Mouse (Mus musculus) cerebellum, adult 18-20 months (tissue): Measurements from ENCODE around the gene Odf3b.
A peak's percentile ranks its signal among the peaks of the same experiment; 100 is the strongest.

Experiments used
- DNase-seq, 2 experiments: peaks; one replicate each; pipeline ENCODE4 v3.0.0; 2021

The Odf3b gene

DNA sequence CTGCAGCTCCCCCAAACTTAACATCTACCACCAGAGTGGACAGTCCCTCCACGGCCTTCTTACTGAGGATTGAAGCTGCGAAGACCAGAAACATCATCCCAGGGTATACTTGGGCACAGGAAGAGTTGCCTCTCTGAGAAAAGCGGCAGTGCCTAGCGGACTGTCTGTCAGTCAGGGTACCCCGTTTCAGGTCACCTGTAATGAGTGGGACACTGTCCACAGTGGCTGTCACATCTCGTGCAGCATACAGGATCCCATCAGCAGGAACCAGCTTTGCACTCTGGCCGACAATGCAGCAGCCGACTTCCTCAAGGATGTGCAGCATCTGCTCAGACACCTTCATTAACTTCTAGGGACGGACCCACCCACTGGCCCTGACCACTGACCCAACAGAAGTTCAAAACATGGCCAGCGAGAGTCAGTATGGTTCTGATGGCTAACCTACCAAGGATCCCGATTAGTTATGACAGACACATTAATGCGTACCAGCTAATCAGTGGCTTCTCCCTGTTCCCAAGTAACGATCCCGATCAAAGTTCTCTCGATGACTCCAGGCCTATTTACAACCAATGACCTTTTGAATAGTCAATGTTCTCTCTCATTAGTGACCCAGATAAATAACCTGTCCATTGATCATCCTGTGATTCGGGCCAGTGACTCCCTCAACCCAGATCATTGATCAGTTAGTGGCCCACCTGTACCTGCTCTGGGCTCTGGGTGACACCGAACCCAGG lies 4.1 kb downstream of the Odf3b start:
- peak in 1 of 2 experiments; percentile 22 for DNase-seq

DNA sequence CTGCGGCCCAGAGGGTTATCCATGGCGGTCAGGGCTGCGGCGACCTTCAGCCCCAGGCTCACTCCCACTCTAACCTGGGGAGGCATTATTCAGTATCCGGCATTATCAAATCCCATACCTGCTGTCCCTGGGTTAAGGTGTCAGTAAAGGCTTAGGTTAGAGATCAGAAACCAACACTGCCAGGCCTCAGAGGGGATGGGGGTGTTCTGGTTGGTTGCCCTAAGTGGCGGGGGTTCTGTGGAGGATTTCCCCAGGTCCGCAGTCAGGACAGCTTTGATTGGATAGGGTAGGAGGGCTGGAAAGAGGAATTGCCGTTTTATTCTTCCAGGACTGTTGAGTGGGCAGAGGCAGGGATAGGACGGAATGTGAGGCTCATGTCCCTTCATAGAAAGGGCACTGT lies 4.7 kb downstream of the Odf3b start:
- DNase-seq: no peak

DNA sequence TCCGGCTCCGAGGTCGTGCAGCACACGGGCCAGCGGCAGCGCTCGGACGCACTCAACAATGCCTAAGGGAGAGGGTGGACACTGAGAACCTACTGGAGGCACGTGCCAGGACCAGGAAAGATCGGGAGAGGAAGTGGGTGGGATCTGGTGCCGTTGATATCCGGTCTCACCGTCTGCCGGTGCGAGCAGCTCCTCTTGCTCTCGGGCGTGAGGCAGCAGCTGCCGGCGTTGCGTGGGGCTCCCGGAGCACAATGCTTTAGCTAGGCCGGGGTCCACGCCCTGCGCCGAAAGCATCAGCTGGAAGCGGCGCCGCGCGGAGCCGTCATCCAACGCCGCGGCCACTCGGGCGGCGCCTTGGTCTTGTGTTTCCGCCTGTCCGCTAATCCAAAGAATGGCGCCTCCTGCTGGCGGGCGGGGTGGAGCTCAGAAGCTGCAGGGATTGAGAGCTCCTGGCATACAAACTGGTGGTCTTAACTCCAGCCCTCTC lies 5.3 kb downstream of the Odf3b start, which contains the start of gene Sco2:
TSS of gene Sco2 (minus strand) at position 85 of the 487 bp plus-strand sequence.
- DNase-seq: peak; percentile 93 to 97

DNA sequence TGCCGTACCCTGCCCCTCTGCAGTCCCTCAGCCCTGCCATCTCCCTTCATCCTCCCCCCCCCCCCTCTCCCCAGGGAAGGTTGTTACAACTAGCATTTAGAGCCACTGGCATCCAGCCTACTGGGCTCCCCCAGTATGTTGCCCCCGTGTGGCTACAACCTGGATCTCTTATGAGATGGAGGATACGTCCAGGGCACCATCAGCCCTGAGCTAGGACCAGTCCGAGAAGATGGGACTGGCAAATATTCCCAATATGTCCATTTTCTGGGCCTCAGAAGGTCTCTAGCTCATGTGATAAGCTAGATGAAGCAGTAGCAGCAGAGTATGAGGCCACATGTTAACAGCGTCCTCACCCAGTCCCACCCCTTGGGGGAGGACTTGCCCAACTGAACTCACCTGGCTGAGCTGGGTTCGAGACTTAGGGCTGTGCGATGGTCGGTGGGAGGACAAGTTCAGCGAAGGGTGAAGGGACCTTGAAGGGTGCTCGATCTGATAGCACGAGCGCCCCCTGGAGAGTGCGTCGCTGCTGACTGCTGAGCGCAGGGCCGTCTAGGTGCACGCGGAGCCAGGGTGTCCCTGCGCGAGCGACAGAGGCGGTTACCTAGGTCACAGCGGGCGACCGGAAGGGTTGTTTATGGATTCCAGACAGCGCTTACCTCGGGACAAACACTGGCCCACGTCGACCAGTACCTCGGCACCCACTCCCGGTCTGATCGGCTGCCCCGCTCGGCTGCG lies 5.9 kb downstream of the Odf3b start:
- DNase-seq: peak; percentile 81 to 87

DNA sequence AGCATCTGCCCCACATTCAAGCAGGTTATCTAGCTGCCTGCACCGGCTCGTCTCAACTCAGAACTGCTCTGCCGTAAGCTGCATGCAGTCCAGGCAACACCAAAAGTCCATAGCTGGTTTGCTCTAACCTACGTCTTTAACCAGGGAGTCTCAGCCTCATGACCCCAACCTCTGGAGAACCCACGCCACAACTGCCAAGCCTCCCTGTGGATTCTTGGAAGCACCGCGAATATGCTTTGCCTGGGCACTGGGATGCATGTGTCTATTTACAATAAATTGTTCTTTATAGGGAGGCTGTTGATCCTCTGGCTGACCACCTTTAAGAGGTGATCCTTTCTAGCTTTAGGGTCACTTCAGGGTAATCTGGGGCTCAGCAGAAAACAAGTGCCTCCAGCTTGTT lies 6.5 kb downstream of the Odf3b start:
- peak in 1 of 2 experiments; percentile 24 for DNase-seq

DNA sequence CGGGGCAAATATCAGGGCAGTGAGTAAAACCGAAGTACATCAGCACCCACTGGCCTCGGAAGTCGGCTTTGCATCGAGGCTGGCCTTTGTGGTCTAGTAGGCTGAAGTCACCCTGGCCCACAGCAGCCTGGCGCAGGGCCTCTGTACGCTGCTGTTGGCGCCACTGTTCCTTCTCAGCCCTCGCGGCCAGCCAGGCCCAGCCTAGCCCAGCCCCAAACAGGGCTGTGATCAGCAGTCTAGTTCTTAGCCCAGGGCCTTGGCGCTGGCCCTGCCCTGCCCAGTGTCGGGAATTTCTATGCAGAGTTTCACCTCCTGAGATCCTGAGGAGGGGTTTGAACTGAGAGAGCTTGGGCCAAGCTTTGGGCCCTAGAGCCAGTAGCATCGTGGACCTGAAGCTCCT lies 7.0 kb downstream of the Odf3b start:
- peak in 1 of 2 experiments; percentile 23 for DNase-seq

DNA sequence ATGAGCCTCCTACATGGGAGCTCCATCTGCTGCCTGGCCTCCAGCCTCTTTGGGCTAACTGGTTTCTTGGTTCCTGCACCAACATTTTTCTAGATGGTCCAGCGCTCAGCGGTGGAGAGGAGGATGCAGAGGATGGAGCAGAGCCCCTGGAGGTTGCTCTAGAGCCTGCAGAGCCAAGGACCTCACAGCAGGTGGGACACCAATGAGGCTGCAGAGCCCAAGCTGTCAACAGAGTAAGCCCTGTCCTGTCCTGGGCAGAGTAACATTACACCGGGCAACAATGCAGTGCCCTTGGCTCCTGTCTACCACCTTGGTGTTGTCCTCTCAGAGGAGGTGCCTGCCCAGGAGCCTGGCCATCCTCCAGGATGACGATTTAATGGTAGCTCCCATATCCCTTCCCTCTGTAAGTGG lies 13.9 kb downstream of the Odf3b start:
- DNase-seq: peak; percentile 90 to 92

DNA sequence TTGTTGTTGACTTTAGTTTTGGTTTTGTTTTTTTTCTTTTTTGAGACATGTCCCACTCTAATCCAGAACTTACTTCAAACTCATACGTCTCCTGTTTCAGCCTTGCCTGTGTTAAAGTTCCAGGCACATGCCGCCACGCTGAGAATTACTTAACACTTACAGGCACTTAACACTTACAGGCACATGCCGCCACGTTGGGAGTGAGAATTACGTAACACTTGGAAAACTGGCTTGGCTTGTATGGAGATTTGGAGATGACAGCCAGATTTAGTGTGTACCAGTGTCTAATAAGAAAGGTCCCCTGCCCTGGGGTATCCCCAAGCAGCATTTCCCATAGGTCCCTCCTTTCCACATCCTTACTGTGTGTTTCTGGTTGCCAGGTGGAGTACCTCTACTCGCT lies 16.0 kb downstream of the Odf3b start:
- DNase-seq: no peak

DNA sequence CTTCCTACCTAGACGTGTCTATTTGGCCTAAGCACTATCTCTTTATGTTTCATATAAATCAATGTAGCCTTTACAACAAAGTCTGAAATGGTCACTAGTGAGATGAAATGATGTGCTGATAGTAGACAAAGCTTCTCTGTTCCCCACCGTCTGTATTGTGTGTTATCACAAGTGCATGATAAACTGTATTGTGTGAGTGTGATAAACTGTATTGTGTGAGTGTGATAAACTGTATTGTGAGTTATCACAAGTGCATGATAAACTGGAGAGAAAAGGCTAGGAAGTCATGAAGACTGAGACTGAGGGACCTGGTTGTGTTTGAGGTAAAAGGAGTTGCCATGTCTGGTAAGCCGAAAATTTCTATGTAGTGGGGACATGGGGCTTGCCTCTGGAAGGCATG lies 20.3 kb downstream of the Odf3b start:
- no peak for DNase-seq

DNA sequence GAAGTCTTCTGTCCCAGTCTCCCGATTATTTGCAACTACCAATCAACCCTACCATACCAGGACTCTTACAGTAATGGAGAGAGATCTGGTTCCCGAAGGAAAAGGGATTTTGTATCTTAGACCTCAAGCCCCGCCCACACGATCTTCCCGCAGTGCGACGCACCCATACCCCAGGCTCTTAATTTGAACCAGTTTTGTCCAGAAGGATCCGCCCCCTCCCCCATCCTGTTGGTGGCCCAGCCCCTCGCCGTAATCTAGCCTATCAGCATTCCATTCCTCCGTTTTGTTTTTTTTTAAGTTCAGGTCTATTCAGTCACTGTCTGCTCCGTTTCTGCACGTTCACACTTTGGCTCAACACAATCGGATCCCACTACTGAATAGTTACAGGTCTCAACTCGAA lies 22.7 kb downstream of the Odf3b start:
- DNase-seq: peak in 1 of 2 experiments; percentile 30

DNA sequence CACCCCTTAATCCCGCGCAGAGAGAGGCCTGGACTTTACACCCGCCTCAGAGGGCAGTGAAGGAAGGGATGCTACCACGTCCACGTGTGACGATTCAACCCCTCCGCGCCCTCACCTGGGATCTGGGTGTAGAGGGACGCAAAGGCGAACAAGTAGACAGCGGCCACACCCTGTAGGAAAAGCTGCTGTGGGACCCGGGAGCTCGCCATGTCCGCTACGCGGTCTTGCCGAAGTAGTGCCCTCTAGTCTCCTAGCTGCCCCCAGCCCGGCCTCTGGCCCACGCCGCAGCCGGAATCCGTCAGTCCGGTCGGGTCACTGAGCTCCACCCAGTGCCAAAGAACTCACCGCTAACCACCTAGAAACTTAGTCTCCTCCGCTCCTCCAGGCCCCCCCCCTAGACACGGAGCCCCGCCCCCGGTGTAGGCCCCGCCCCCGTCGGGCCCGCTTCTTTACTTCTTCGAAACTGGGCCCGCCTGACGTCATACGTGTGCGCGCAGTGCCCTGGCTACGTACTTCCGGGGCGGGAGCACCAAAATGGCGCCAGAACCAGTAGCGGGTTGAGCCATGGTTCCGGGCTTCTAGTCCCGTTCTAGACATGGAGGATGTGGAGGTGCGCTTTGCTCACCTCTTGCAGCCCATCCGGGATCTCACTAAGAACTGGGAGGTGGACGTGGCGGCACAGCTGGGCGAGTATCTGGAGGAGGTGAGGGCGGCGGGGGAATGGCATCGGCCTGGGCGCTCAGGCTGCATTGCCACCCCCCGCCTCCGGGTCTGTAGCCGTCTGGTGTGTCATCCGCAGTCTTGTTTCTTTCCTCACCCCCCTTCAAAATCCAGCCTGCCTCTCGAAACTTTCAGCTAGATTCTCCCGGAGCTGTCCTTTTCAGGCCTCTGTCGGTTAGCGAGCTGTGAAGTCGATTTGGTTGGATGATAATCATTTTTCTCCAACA lies 23.6 kb downstream of the Odf3b start, which contains the start of the genes Lmf2 and Ncaph2:
TSS of gene Lmf2 (minus strand) at position 419 of the 947 bp plus-strand sequence.
TSS of gene Ncaph2 (plus strand) at position 479 of the 947 bp plus-strand sequence.
- peak; percentile 94 to 96 for DNase-seq

DNA sequence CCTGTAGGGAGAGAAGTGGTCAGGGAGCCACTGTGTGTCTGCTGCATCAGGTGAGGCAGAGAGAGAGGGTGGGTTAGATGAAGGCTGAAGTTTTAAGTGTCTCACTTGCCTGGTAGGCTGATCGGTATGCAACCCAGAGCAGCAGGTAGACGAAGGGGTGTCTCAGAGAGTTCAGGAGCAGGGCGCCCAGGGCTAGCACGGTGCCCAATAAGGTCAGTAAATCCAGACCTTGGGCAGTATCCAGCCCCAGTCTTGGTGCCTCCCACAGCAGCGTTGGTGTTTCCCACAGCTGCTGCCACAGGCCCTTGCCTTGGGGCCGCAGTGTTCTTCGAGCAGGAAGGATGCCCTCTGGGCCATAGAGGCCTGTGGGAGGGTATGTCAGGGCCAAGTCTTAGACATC lies 24.6 kb downstream of the Odf3b start:
- no peak for DNase-seq

DNA sequence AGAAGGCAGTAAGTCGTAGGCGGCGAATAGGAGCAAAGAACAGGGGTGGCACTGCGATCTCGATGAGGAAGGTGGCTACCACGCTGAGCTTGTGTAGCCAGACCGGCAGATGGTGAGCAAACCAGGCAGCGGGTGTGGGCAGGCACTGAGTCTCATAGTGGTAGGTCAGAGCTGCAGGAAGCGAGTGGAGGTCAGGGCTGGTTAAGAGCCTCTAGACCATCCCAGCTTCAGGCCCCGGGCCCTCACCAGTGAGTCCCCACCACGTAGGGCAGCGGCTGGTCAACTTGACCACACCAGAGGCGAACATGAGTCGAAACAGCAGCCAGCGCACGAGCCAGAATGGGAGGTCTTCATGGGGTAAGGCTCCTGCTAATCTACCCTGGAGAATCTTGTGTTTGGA lies 25.2 kb downstream of the Odf3b start:
- DNase-seq: no peak

DNA sequence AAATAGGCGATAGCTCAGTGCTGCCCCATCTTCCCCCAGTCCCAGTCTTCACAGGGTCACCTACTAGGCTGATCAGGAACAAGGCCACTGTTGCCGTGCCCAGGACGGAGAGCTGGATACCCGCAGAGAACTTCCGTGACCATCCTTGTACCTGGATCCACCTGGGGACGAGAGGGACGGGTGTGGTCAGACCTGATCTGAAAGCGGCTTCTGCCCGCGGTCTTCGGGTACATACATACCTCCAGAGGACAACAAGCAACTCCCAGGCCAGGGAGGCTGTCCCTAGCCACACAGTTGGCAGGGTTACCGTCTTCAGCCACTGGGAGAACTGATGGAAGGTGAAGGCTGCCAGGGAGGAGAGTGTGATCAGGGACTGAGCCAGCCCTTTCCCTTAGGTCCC lies 26.3 kb downstream of the Odf3b start:
- DNase-seq: no peak

DNA sequence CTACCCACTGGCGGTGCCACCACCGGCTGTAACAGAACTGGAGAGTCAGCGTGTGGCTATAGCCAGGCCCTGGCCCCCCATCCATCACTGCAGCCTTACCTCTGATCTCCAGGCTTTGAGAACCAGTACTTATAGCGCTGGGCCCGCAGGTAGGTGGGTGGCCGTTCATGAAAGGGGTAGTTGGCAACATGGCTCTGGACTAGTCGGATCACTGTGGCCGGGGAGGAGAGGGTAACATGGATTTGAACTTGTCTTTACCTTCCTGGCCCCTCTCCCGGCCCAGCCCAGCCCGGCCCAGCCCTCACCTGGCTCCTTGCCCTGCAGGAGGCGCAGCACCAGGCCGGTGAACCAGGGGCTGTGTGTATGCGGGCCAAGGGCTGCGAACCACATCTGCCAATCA lies 27.0 kb downstream of the Odf3b start:
- no peak for DNase-seq

DNA sequence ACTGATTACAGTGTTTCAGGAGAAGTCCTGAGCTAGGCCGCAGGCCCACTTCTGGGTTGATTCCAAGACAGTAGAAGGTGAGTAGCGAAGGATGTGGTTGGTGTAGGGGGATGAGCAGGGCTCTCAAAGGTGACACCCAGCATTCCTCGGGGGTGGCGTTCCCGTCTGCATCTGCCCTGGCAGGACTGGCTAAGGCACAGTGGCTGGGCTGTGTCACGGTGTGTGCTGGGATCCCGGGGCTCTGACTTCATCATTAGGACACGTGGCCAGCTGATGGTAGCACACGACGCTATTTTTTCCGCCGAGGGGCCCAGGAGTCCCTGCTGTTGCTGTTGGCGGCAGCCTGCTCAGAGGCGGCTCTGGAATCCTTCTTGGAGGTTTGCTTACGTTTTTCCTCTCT lies 27.8 kb downstream of the Odf3b start:
- no peak for DNase-seq

DNA sequence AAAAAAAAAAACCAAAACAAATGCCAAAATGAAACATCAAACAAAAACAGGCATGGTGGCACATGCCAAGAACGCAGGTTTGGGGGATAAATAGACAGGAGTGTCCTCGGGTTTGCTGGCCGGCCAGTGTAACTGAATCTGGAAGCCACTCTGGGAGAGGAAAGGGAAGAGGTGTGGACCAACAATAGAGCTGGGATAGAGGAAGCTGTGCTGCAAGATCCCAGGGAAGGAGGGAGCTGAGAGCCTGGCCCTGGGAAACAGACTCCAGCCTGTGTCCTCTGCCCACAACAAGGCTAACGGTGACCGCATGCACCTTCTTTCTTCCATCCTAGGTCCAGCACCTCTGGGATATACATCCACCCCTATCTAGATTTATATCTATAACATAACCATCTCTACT lies 28.6 kb downstream of the Odf3b start:
- no peak for DNase-seq

DNA sequence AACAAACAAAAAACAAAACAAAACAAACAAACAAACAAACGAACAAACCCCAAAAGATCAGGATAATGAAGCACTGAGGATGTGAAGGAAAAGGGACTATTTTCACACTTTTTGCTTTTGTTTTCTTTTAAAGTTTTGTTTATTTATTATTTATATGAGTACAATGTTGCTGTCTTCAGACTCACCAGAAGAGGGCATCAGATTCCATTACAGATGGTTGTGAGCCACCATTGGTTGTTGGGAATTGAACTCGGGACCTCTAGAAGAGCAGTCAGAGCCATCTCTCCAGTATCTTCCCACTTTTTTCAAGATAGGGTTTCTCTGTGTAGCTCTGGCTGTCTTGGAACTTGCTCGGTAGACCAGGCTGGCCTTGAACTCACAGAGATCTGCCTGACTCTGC lies 35.8 kb downstream of the Odf3b start:
- no peak for DNase-seq

DNA sequence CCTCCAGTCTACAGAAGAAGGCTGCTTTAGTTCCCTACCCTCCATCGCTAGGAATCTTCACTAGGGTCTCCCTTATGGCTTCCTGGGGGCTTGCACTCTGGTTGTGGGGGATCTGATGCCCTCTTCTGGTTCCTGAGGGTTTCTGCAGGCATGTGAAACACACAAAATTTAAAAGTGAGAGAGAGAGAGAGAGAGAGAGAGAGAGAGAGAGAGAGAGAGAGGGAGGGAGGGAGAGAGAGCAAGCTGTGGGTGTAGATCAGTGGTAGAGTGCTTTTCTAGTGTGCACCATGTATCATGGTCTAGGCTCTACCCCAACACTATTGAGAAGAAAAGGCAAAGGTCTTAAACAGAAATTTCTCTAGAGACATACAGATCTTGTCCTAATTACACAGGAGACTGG lies 37.4 kb downstream of the Odf3b start:
- no peak for DNase-seq

DNA sequence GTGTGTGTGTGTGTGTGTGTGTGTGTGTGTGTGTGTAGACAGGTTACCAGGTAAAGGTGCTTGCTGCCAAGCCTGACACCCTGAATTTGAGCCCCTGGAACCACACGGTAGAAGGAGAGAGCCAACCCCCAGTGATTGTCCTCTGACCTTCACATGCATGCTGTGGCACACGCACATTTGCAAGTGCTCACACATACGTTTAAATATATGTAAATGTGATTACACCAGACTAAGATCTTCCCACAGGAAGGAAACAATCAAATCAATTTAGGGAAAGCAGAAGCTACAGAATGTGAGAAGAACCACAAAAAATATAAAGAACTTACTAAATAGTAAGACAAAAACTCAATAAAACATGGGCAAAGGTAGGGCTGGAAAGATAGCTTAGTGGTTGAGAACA lies 38.9 kb downstream of the Odf3b start:
- no peak for DNase-seq

DNA sequence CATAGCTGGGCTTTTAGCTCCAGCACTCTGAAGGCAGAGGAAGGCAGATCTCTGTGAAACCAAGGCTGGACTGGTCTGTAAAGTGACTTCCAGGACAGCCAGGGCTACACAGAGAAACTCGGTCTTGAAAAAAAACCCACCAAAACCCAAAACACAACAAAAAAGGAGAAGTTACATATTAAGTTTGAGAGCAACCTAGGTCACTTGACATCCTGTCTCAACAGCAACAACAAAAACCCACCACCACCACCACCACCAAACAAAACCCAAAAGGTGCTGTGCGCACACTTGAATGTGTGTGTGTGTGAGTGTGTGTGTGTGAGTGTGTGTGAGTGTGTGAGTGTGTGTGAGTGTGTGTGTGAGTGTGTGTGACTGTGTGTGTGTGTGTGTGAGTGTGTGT lies 39.4 kb downstream of the Odf3b start:
- no peak for DNase-seq

DNA sequence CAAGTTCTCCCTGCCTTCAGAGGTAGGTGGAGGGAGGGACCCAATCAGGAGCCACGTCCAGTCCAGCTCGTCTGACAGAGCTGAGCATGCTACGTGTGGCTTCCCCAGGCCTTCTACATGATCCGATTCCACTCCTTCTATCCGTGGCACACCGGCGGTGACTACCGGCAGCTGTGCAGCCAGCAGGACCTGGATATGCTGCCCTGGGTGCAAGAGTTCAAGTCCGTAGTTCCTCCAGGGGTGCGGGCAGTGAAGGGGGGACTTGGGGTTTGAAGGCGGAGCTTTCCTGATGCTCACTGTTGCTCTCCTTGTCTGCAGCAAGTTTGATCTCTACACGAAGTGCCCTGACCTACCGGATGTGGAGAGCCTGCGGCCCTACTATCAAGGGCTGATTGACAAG lies 42.7 kb downstream of the Odf3b start:
- DNase-seq: no peak
